Mouse (Mus musculus) liver, embryonic 15.5 days (tissue): ENCODE measurements around the gene Sox8. TPM values are rescaled to one million over a fixed set of nuclear protein-coding genes. Genes with fewer than 3 reads are reported as not detected.

Experiments
- ATAC-seq: fragments of 200-750 bp; cut with Nextera tagmentation; 2 replicates; pipeline ENCODE4 v1.8.0; 2017; ENCODE audit warnings: moderate number of reproducible peaks, mild to moderate bottlenecking, moderate library complexity; ENCODE audit not compliant: insufficient read depth
- H3K27ac ChIP-seq: fragments of 300-500 bp; sonication (generic); replicated peaks from 2 replicates; pipeline ENCODE4 v1.5.1; 2015; ENCODE audit warnings: mild to moderate bottlenecking, inconsistent platforms
- H3K27me3 ChIP-seq: fragments of 300-500 bp; sonication (generic); 2 replicates; pipeline ENCODE4 v1.6.1; 2015; ENCODE audit warnings: mild to moderate bottlenecking, inconsistent platforms
- H3K36me3 ChIP-seq: fragments of 300-500 bp; sonication (generic); replicated peaks from 2 replicates; pipeline ENCODE4 v1.6.1; 2015; ENCODE audit warnings: moderate library complexity, mild to moderate bottlenecking, inconsistent platforms
- H3K4me1 ChIP-seq: fragments of 300-500 bp; sonication (generic); replicated peaks from 2 replicates; pipeline ENCODE4 v1.6.1; 2015; ENCODE audit warnings: inconsistent platforms
- H3K4me2 ChIP-seq: fragments of 300-500 bp; sonication (generic); 2 replicates; pipeline ENCODE4 v1.6.1; 2015; ENCODE audit warnings: moderate library complexity, mild to moderate bottlenecking, inconsistent platforms
- H3K4me3 ChIP-seq: fragments of 300-500 bp; sonication (generic); replicated peaks from 2 replicates; pipeline ENCODE4 v1.5.1; 2015; ENCODE audit warnings: mild to moderate bottlenecking, inconsistent platforms
- H3K9ac ChIP-seq: fragments of 300-500 bp; sonication (generic); 2 replicates; pipeline ENCODE4 v1.6.1; 2015; ENCODE audit warnings: moderate library complexity, mild to moderate bottlenecking, inconsistent platforms
- H3K9me3 ChIP-seq: fragments of 300-500 bp; sonication (generic); replicated peaks from 2 replicates; pipeline ENCODE4 v1.6.1; 2016; ENCODE audit warnings: inconsistent platforms
- WGBS: fragments of 180-500 bp; shearing (Covaris S2); methylation state at CpG from one replicate; pipeline ENCODE4 v1.1.7; 2015; ENCODE audit warnings: mixed read lengths; ENCODE audit not compliant: insufficient replicate concordance; 5-methylcytosine and 5-hydroxymethylcytosine counted together
- polyA plus RNA-seq: library from polyadenylated mRNA; unstranded; fragments of >200 nt; fragmentation: Nextera tagmentation; extraction: Ambion mirVana; gene quantifications from 2 replicates; pipeline ENCODE4 v1.2.1, GENCODE M21; 2015

Sox8 gene
- polyA plus RNA-seq, result 0.21 and 0.43 TPM in 2 replicates

GRCm38 (mm10) chr17:25570648-25571452 is at the start of gene Sox8:
Gene Sox8, minus strand, starts transcription at chr17:25570686.
- WGBS, result under 1% methylated on average over 60 of the region's 61 CpGs
- H3K9me3 ChIP-seq, result no peaks in the 10 kb centered on the region
- H3K4me3 ChIP-seq, result peak within 1 kb of the TSS; percentile 38
- H3K9ac ChIP-seq, result no peak within 1 kb of the TSS
- H3K36me3 ChIP-seq, result no peaks in the 10 kb centered on the region
- H3K27ac ChIP-seq, result no peak within 1 kb of the TSS
- H3K4me1 ChIP-seq, result peaks cover 14% of the 10 kb centered on the region
- H3K27me3 ChIP-seq, result peaks cover 95% of the 10 kb centered on the region
- peak; percentile 52 for ATAC-seq
- peak within 1 kb of the TSS; percentile 58 for H3K4me2 ChIP-seq

- Histone ChIP-seq H3K27ac (no peak overlapping the region), H3K27me3 (no peaks in the 10 kb centered on the region), H3K4me2 (no peak overlapping the region), H3K4me3 (no peak overlapping the region), H3K9ac (no peak overlapping the region), H3K36me3 (no peaks in the 10 kb centered on the region), H3K9me3 (no peaks in the 10 kb centered on the region), H3K4me1 (no peaks in the 10 kb centered on the region)
- 71% methylated on average over 16 of the region's 16 CpGs for WGBS
- no peak for ATAC-seq
Measured at GRCm38 (mm10) chr17:25618508-25619056, 48.1 kb upstream of the Sox8 start.

- no peak overlapping the region for H3K27ac ChIP-seq
- ATAC-seq, result no peak
- no peak overlapping the region for H3K4me3 ChIP-seq
Measured at GRCm38 (mm10) chr17:25614723-25615510, 44.4 kb upstream of the Sox8 start.

GRCm38 (mm10) chr17:25613323-25613722 is 42.8 kb upstream of the Sox8 start:
- H3K36me3 ChIP-seq, result no peaks in the 10 kb centered on the region
- H3K27me3 ChIP-seq, result no peaks in the 10 kb centered on the region
- no peak overlapping the region for H3K9ac ChIP-seq
- WGBS, result 79% methylated on average over 6 of the region's 6 CpGs
- H3K4me1 ChIP-seq, result no peaks in the 10 kb centered on the region
- no peaks in the 10 kb centered on the region for H3K9me3 ChIP-seq
- H3K27ac ChIP-seq, result no peak overlapping the region
- H3K4me3 ChIP-seq, result no peak overlapping the region
- no peak for ATAC-seq
- H3K4me2 ChIP-seq, result no peak overlapping the region

More at GRCm38 (mm10) chr17:25614723-25615510, 44.4 kb upstream of the Sox8 start:
- Histone ChIP-seq H3K4me2 (no peak overlapping the region), H3K4me1 (no peaks in the 10 kb centered on the region), H3K27me3 (no peaks in the 10 kb centered on the region), H3K9ac (no peak overlapping the region), H3K36me3 (no peaks in the 10 kb centered on the region), H3K9me3 (no peaks in the 10 kb centered on the region)
- 73% methylated on average over 10 of the region's 10 CpGs for WGBS

GRCm38 (mm10) chr17:25612537-25612936 is 42.1 kb upstream of the Sox8 start:
- no peaks in the 10 kb centered on the region for H3K36me3 ChIP-seq
- H3K9me3 ChIP-seq, result no peaks in the 10 kb centered on the region
- no peak overlapping the region for H3K4me3 ChIP-seq
- H3K4me2 ChIP-seq, result no peak overlapping the region
- H3K27me3 ChIP-seq, result no peaks in the 10 kb centered on the region
- no peak overlapping the region for H3K27ac ChIP-seq
- 73% methylated on average over 9 of the region's 9 CpGs for WGBS
- no peak for ATAC-seq
- H3K4me1 ChIP-seq, result no peaks in the 10 kb centered on the region
- no peak overlapping the region for H3K9ac ChIP-seq

GRCm38 (mm10) chr17:25610151-25610550 is 39.7 kb upstream of the Sox8 start:
- no peaks in the 10 kb centered on the region for H3K36me3 ChIP-seq
- no peak overlapping the region for H3K27ac ChIP-seq
- H3K4me3 ChIP-seq, result no peak overlapping the region
- 63% methylated on average over 9 of the region's 9 CpGs for WGBS
- no peaks in the 10 kb centered on the region for H3K4me1 ChIP-seq
- H3K27me3 ChIP-seq, result no peaks in the 10 kb centered on the region
- no peak overlapping the region for H3K4me2 ChIP-seq
- no peak for ATAC-seq
- no peaks in the 10 kb centered on the region for H3K9me3 ChIP-seq
- H3K9ac ChIP-seq, result no peak overlapping the region

GRCm38 (mm10) chr17:25609506-25609828 is 39.0 kb upstream of the Sox8 start:
- Histone ChIP-seq H3K4me2 (no peak overlapping the region), H3K9me3 (no peaks in the 10 kb centered on the region), H3K9ac (no peak overlapping the region), H3K4me1 (no peaks in the 10 kb centered on the region), H3K36me3 (no peaks in the 10 kb centered on the region), H3K27ac (no peak overlapping the region), H3K4me3 (no peak overlapping the region), H3K27me3 (no peaks in the 10 kb centered on the region)
- no peak for ATAC-seq
- WGBS, result 65% methylated on average over 3 of the region's 3 CpGs

- H3K4me2 ChIP-seq, result no peak overlapping the region
- no peaks in the 10 kb centered on the region for H3K36me3 ChIP-seq
- H3K9me3 ChIP-seq, result no peaks in the 10 kb centered on the region
- no peak overlapping the region for H3K27ac ChIP-seq
- WGBS, result 70% methylated on average over 10 of the region's 10 CpGs
- ATAC-seq, result no peak
- H3K4me1 ChIP-seq, result 0 out of 2 replicates have a peak, but pooled peaks cover 2% of the 10 kb centered on the region
- no peak overlapping the region for H3K9ac ChIP-seq
- no peak overlapping the region for H3K4me3 ChIP-seq
- no peaks in the 10 kb centered on the region for H3K27me3 ChIP-seq
Measured at GRCm38 (mm10) chr17:25608821-25609505, 38.5 kb upstream of the Sox8 start.

GRCm38 (mm10) chr17:25608137-25608785 is 37.8 kb upstream of the Sox8 start:
- Histone ChIP-seq H3K4me3 (no peak overlapping the region), H3K27me3 (no peaks in the 10 kb centered on the region), H3K27ac (no peak overlapping the region), H3K9ac (no peak overlapping the region), H3K4me1 (0 out of 2 replicates have a peak, but pooled peaks cover 5% of the 10 kb centered on the region), H3K9me3 (no peaks in the 10 kb centered on the region), H3K36me3 (no peaks in the 10 kb centered on the region), H3K4me2 (no peak overlapping the region)
- 74% methylated on average over 11 of the region's 11 CpGs for WGBS
- ATAC-seq, result no peak

- no peak for ATAC-seq
- Histone ChIP-seq H3K4me2 (no peak overlapping the region), H3K36me3 (no peaks in the 10 kb centered on the region), H3K9ac (no peak overlapping the region), H3K27ac (no peak overlapping the region), H3K4me1 (0 out of 2 replicates have a peak, but pooled peaks cover 5% of the 10 kb centered on the region), H3K27me3 (no peaks in the 10 kb centered on the region), H3K4me3 (no peak overlapping the region), H3K9me3 (no peaks in the 10 kb centered on the region)
- 30% methylated on average over 5 of the region's 5 CpGs for WGBS
Measured at GRCm38 (mm10) chr17:25604234-25604633, 33.7 kb upstream of the Sox8 start.
